Mouse (Mus musculus) forebrain, embryonic 10.5 days (tissue): ENCODE results near the gene Rell1. TPM values are rescaled to one million over a fixed set of nuclear protein-coding genes. Genes with fewer than 3 reads are reported as not detected.

Experiments
- DNase-seq: peaks from one replicate; pipeline ENCODE4 v3.0.0-alpha.2; 2017; ENCODE audit warnings: low spot score; ENCODE audit errors: extremely low spot score
- H3K27ac ChIP-seq: fragments of 300-500 bp; sonication (generic); 2 replicates; pipeline ENCODE4 v1.5.1; 2016; ENCODE audit warnings: mild to moderate bottlenecking
- H3K27me3 ChIP-seq: fragments of 300-500 bp; sonication (generic); 2 replicates; pipeline ENCODE4 v1.6.1; 2016; ENCODE audit warnings: mild to moderate bottlenecking; ENCODE audit not compliant: poor library complexity, severe bottlenecking
- H3K36me3 ChIP-seq: fragments of 300-500 bp; sonication (generic); replicated peaks from 2 replicates; pipeline ENCODE4 v1.6.1; 2016; ENCODE audit warnings: mild to moderate bottlenecking, moderate library complexity
- H3K4me1 ChIP-seq: fragments of 300-500 bp; sonication (generic); 2 replicates; pipeline ENCODE4 v1.6.1; 2016
- H3K4me3 ChIP-seq: fragments of 300-500 bp; sonication (generic); 2 replicates; pipeline ENCODE4 v1.5.1; 2016; ENCODE audit warnings: mild to moderate bottlenecking, moderate library complexity
- H3K9me3 ChIP-seq: fragments of 300-500 bp; sonication (generic); 2 replicates; pipeline ENCODE4 v1.6.1; 2016; ENCODE audit warnings: mild to moderate bottlenecking, moderate library complexity
- WGBS: fragments of 180-500 bp; shearing (Covaris S2); methylation state at CpG from one replicate; pipeline ENCODE4 v1.1.7; 2016; 5-methylcytosine and 5-hydroxymethylcytosine counted together
- polyA plus RNA-seq: library from polyadenylated mRNA; unstranded; fragments of >200 nt; fragmentation: Nextera tagmentation; extraction: Ambion mirVana; gene quantifications from 2 replicates; pipeline ENCODE4 v1.2.1, GENCODE M21; 2016

Gene Rell1
- polyA plus RNA-seq, 1 experiment from 2014 or later: 13.4 TPM

DNA sequence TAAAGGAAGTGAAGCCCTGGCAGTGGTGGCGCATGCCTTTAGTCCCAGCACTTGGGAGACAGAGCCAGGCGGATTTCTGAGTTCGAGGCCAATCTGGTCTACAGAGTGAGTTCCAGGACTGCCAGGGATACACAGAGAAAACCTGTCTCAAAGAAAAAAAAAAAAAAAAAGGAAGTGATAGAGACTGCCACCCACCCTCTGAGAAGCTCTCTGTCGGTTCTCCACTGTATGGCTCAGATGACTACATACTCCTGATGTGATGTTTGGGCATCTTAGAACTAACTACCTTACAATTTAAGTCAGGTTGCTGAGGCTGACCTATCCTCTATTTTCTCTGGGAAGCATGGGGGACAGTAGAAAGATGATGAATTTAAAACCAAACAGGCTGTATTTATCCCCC lies 2.3 kb downstream of the Rell1 start:
- Histone ChIP-seq H3K9me3 (no peaks in the 10 kb centered on the region), H3K4me1 (peaks cover 56% of the 10 kb centered on the region), H3K27me3 (no peaks in the 10 kb centered on the region), H3K4me3 (no peak overlapping the region), H3K36me3 (peaks cover 7% of the 10 kb centered on the region), H3K27ac (no peak overlapping the region)
- no peak for DNase-seq
- WGBS: 88% methylated on average over 4 of the region's 4 CpGs

DNA sequence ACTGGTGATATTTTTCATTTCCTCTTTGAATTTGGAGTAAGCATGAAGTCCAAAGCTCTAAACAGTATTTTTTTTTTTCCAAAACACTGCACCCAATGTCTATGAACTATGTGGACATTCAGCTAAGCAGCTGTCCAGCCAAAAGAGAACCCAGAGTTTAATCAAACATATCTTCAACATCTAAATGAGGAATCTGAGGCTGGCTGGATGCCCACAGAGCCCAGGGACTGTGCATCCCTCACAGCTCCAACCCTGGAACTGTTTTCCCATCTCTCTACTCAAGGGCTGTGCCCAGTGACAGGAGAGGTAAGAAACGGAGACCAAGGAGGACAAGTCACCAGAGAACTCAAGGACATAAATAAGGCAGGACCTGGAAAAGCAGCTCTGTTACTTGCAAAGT lies 2.8 kb downstream of the Rell1 start:
- Histone ChIP-seq H3K36me3 (peaks cover 10% of the 10 kb centered on the region), H3K27me3 (no peaks in the 10 kb centered on the region), H3K4me3 (no peak overlapping the region), H3K27ac (no peak overlapping the region), H3K9me3 (no peaks in the 10 kb centered on the region), H3K4me1 (peaks cover 51% of the 10 kb centered on the region)
- WGBS: 87% methylated on average over 1 of the region's 1 CpGs
- DNase-seq: no peak

DNA sequence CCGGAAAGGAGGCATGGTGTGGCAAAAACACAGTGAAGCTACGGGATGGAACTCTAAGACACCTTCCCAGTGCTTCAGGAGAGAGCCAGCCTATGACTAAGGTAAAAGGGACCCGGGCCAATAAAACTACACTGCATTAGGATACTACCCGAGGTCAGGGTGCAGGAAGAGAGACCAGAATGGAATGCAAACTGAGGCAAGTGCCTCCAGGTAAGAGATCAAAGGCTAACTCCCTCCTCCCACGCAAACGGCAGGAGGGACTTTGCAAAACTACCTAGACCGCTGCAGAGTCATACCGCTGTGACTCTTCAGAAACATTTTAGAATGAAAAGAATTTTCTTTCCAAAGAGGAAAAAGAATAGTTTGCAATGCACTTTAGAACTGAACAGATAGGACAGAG lies 4.1 kb downstream of the Rell1 start:
- Histone ChIP-seq H3K4me3 (no peak overlapping the region), H3K27me3 (no peaks in the 10 kb centered on the region), H3K27ac (no peak overlapping the region), H3K9me3 (0 out of 2 replicates have a peak, but pooled peaks cover 4% of the 10 kb centered on the region), H3K36me3 (peaks cover 24% of the 10 kb centered on the region), H3K4me1 (peaks cover 38% of the 10 kb centered on the region)
- no peak for DNase-seq
- 66% methylated on average over 8 of the region's 8 CpGs for WGBS

DNA sequence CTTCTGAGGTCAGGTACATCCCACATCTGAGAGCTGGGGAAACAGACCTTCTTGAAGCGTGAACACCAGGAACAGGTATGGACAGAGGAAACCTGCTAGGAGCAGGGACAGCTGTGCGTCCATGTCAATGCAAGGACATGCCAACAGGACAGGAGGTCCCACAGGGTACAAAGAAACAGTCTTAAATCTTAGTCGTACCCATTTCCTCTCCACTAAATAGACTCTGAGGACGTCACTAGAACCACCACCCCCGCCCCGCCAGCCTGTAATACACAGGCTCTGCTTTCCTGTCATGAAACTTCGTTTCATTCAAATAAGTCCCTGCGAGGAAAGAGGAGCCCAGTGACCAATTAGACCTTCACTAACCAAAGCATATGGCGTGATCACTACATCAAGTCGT lies 7.0 kb downstream of the Rell1 start:
- H3K27ac ChIP-seq: no peak overlapping the region
- peaks cover 24% of the 10 kb centered on the region for H3K4me1 ChIP-seq
- H3K36me3 ChIP-seq: peaks cover 39% of the 10 kb centered on the region
- no peaks in the 10 kb centered on the region for H3K27me3 ChIP-seq
- no peak for DNase-seq
- WGBS: 86% methylated on average over 10 of the region's 10 CpGs
- H3K4me3 ChIP-seq: no peak overlapping the region
- H3K9me3 ChIP-seq: 0 out of 2 replicates have a peak, but pooled peaks cover 4% of the 10 kb centered on the region

DNA sequence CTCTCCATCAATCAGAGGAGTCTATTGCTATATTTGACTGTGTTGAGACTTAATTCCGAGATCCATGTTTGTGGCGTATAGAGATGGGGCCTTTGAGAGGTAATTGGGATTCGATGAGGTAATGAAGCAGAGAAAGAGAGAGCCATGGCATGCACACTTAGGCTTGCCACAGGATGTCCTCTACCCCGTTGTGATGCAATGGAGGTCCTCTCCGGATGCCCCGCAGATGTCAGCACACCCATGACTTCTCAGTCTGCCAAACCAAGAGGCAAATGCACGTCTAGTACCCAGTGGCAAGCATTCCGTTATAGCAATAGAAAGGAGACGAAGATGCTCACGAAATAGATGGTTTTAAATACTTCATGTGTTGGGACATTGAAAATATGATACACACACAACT lies 8.1 kb downstream of the Rell1 start:
- WGBS: 93% methylated on average over 10 of the region's 10 CpGs
- Histone ChIP-seq H3K27ac (no peak overlapping the region), H3K9me3 (peaks cover 4% of the 10 kb centered on the region; the same call in 1 of the 2 replicates), H3K36me3 (peaks cover 48% of the 10 kb centered on the region), H3K4me1 (peaks cover 18% of the 10 kb centered on the region; the same call in 1 of the 2 replicates), H3K4me3 (no peak overlapping the region), H3K27me3 (no peaks in the 10 kb centered on the region)
- no peak for DNase-seq

DNA sequence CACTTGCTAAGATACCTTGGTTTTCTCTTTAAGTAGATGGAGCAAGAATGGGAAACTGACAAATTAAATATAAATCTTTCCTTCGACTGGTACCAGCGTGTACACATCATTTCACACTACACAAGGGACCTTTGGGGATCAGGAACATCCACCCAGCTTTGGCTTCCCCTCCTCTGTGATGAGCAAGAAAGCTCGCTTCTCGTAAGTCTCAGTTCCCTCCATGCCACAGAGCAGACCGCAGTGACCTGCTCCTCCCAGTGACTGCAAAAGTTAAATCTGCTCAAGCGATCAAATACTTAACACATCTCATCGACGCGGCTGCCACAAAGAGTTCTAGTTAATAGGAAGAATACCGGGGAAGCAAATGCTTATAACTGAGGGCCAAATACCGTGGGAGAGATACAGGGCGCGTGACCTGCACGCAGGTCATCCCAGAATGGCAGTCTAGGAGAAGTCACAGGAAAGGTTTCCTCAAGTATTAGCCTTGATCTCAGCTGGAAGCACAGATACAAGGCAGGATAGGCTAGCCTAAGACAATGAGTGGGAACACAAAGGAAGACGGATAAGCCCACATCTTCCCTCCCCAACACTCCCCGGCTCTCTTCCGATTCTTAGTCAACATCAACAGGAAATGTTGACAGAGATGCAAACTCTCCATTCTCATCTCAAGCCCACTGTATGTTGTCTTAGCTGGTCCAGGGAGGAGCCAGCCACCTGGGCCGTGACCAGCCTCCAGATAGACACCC lies 9.6 kb downstream of the Rell1 start:
- 82% methylated on average over 18 of the region's 18 CpGs for WGBS
- peaks cover 56% of the 10 kb centered on the region for H3K36me3 ChIP-seq
- 0 out of 2 replicates have a peak overlapping the region, but pooled peaks have one; percentile 20 for H3K27ac ChIP-seq
- H3K4me3 ChIP-seq: no peak overlapping the region
- H3K4me1 ChIP-seq: 0 out of 2 replicates have a peak, but pooled peaks cover 13% of the 10 kb centered on the region
- H3K27me3 ChIP-seq: no peaks in the 10 kb centered on the region
- no peak for DNase-seq
- H3K9me3 ChIP-seq: peaks cover 11% of the 10 kb centered on the region; the same call in 1 of the 2 replicates

DNA sequence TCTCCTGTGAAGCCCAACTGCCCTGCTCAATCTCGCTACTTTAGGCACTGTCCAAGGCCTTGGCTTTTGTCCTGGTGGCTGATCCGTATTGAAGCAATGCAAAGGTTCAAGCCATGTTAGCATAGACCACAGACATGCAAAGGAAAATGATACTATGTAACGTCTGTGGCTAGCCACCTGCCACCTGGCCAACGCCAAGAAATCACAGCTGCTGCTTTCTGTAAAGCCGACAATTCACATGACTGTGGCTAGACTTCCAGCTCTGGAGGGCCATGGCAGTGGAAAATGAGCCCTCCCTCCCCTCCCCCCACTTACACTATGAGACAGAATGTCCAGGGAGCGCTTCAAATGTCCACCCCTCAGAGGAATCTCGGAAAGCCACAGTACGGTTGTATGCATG lies 11.1 kb downstream of the Rell1 start:
- 88% methylated on average over 8 of the region's 8 CpGs for WGBS
- DNase-seq: no peak

DNA sequence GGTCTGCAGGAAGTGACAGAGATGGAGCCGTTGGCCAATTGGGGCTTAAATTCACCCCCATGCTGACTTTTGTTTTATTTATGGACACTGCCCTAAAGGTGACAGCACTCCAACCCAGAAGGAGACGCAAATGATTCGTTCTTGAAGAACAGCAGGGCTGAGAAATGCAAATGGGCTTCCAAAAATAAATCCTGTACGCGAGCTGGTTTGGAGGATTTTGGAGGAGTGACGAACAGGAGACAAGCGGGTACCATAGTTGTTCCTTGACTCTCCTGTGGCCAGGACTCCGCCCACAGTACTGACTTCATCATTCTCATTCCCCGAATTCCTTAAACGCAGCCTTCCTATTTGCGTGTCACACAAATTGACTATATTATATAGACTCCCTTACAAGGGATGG lies 12.3 kb downstream of the Rell1 start:
- H3K4me3 ChIP-seq: no peak overlapping the region
- 0 out of 2 replicates have a peak, but pooled peaks cover 8% of the 10 kb centered on the region for H3K4me1 ChIP-seq
- no peaks in the 10 kb centered on the region for H3K27me3 ChIP-seq
- no peak for DNase-seq
- peaks cover 11% of the 10 kb centered on the region; the same call in 1 of the 2 replicates for H3K9me3 ChIP-seq
- H3K36me3 ChIP-seq: peaks cover 49% of the 10 kb centered on the region
- no peak overlapping the region for H3K27ac ChIP-seq
- WGBS: 92% methylated on average over 11 of the region's 11 CpGs

More for the DNA sequence above, 11.1 kb downstream of the Rell1 start:
- no peak overlapping the region for H3K4me3 ChIP-seq
- H3K4me1 ChIP-seq: 0 out of 2 replicates have a peak, but pooled peaks cover 9% of the 10 kb centered on the region
- peaks cover 52% of the 10 kb centered on the region for H3K36me3 ChIP-seq
- peaks cover 11% of the 10 kb centered on the region; the same call in 1 of the 2 replicates for H3K9me3 ChIP-seq
- H3K27me3 ChIP-seq: no peaks in the 10 kb centered on the region
- H3K27ac ChIP-seq: no peak overlapping the region

DNA sequence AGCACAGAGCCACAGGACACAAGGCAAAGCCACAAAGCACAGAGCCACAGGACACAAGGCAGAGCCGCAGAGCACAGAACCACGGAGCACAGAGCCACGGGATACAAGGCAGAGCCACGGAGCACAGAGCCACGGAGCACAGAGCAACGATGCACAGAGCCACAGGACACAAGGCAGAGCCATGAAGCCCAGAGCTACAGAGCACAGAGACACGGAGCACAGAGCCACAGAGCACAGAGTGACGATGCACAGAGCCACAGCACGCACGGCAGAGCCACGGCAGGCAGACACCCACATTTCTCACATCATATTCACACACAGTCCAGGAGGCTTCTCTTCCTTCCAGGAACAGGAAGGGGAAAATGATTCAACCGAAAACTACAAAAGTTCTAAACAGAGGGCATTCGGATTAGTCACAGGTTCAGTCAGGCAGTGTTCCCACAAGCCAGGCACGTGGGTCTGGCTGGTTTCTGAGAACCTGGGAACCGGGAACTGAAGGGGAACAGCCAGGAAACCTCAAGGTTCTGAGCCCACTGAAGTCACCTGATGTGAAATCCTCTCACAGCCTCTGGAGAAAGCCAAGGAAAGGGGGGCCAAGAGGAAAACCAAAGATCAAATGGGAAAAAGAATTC lies 15.2 kb downstream of the Rell1 start:
- peaks cover 28% of the 10 kb centered on the region for H3K36me3 ChIP-seq
- 90% methylated on average over 15 of the region's 15 CpGs for WGBS
- no peak for DNase-seq
- H3K27me3 ChIP-seq: no peaks in the 10 kb centered on the region
- no peak overlapping the region for H3K4me3 ChIP-seq
- 0 out of 2 replicates have a peak overlapping the region, but pooled peaks have one; percentile 30 for H3K27ac ChIP-seq
- peaks cover 18% of the 10 kb centered on the region for H3K4me1 ChIP-seq
- peaks cover 7% of the 10 kb centered on the region; the same call in 1 of the 2 replicates for H3K9me3 ChIP-seq

DNA sequence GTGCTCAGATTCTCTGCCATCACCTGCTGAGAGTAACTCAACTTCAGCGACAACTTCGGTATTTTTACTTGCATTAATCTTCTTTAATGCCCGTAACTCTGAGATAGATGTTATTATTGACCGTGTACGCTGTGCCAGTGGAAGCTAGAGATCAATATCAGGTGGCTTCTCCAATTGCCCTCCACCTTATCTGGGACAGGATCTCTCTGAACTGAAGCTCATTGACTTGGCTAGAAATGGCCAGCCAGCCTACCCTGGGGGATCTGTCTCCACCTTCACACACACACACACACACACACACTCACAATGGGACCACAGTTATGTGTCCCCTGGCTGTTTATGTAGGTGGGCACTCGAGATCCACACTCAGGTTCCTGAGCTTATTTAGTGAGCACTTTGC lies 16.7 kb downstream of the Rell1 start:
- H3K4me3 ChIP-seq: no peak overlapping the region
- H3K27ac ChIP-seq: no peak overlapping the region
- H3K36me3 ChIP-seq: peaks cover 20% of the 10 kb centered on the region
- 87% methylated on average over 6 of the region's 6 CpGs for WGBS
- no peaks in the 10 kb centered on the region for H3K27me3 ChIP-seq
- peaks cover 7% of the 10 kb centered on the region; the same call in 1 of the 2 replicates for H3K9me3 ChIP-seq
- no peak for DNase-seq
- peaks cover 19% of the 10 kb centered on the region for H3K4me1 ChIP-seq

DNA sequence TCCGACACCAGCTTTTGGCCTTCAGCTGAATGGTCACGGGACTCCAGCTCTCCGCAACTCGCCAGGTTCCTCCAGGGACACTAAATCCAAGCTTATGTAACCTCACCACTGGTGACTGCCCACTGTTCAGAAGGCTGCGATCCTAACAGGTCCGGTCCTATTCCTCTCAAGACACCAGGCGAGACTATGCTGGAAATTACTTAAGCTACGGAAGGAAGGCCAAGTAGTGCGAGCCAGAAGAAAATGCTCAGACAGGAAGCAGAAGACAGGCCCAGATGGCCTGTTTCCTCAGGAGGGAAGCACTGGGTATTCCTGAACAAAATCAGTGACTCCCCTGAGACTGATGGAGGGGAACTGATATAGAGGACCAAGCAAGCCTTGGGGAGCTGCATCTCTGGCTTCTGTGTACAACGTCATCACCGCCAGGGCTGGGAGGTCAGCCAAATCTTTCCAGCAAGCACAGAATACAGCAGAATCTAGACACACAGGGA lies 17.2 kb downstream of the Rell1 start:
- no peak overlapping the region for H3K4me3 ChIP-seq
- peaks cover 21% of the 10 kb centered on the region for H3K4me1 ChIP-seq
- H3K27me3 ChIP-seq: no peaks in the 10 kb centered on the region
- DNase-seq: no peak
- no peak overlapping the region for H3K27ac ChIP-seq
- H3K36me3 ChIP-seq: peaks cover 16% of the 10 kb centered on the region
- 87% methylated on average over 11 of the region's 11 CpGs for whole genome bisulfite sequencing
- H3K9me3 ChIP-seq: peaks cover 7% of the 10 kb centered on the region; the same call in 1 of the 2 replicates

DNA sequence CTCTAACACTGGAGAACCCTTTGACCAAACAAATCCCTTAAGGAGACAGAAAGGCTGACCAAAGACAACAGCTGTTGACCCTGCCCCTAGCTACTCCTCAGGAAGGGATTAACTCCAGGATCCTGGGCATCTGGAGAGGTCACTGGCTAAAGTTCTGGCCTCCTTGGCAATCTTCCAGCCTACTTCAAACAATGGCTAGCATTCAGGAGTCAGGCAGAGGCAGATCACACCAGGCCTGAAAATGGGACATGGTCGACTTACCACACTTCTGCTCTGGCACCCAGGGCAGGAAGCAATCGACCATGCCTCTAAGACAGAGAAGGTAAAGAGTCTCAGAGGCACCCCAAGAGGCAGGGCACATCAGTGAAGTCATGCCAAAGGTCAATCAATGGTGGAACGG lies 19.5 kb downstream of the Rell1 start:
- no peak for DNase-seq
- 30% methylated on average over 3 of the region's 3 CpGs for WGBS
- H3K4me1 ChIP-seq: peaks cover 27% of the 10 kb centered on the region

DNA sequence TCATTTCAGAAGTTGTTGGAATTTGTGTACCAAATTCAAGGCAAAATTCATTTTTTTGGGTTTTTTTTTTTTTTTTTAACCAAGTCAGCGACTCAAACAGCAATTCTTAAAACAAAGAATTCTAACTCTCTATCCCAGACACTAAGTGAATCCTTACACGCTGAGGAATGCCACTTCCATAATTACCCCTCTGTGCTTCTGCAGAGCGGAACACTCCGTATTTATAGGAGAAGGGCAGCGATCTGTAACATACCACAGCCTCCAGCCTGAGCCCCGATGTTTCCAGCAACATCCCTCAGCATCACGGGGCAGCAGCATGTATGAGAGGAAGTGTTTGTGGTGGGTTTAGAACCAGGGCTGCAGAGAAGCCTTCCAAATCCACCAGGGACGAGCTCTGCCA lies 21.2 kb downstream of the Rell1 start:
- H3K27me3 ChIP-seq: no peaks in the 10 kb centered on the region
- no peaks in the 10 kb centered on the region for H3K36me3 ChIP-seq
- no peak overlapping the region for H3K4me3 ChIP-seq
- DNase-seq: no peak
- WGBS: 59% methylated on average over 8 of the region's 8 CpGs
- no peak overlapping the region for H3K27ac ChIP-seq
- peaks cover 27% of the 10 kb centered on the region for H3K4me1 ChIP-seq
- H3K9me3 ChIP-seq: no peaks in the 10 kb centered on the region

More for the DNA sequence above, 19.5 kb downstream of the Rell1 start:
- Histone ChIP-seq H3K27ac (no peak overlapping the region), H3K27me3 (no peaks in the 10 kb centered on the region), H3K36me3 (no peaks in the 10 kb centered on the region), H3K9me3 (no peaks in the 10 kb centered on the region), H3K4me3 (no peak overlapping the region)
